Mouse (Mus musculus): ENCODE measurements at regions not wholly inside any gene's neighbourhood (a gene's known extent, or its start where the extent isn't known, plus 50 kb on each side); places are given as distances from the start of the nearest gene placed in this dataset.
A peak's percentile ranks its signal among the peaks of the same experiment; 100 is the strongest.

DNA sequence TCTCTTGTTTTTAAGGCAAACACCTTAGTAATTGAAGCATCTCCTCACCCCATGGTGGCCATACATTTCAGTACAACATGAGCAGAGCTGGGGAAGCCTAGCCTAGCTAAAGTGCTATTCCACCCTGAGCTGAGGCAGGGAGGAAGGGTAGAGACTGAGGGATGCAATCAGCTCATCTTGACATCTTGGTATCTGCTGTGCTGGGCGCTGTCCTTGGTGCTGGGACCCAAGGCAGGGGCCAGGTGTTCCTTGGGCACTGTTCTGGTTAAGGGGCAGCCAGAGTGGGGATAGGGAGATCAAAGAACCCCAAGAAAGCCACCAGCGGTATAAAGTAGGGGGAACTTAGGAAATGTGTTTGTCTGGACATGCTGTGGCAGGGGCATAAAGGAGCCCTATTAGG is 228.7 kb downstream of the Cyp26b1 start:
- TF ChIP-seq FOSL1 (IDR thresholded peaks at IDR 0.05; ENCODE audit: insufficient read depth, low read length, poor library complexity, severe bottlenecking): no peak
- TF ChIP-seq MAX (IDR thresholded peaks at IDR 0.05): no peak
- no peak for TF ChIP-seq CEBPB (IDR thresholded peaks at IDR 0.05; ENCODE audit: low read depth)
- TF ChIP-seq CTCF (IDR thresholded peaks at IDR 0.05; ENCODE audit: control insufficient read depth, insufficient read depth, insufficient read length): no peak
- no peak for TF ChIP-seq MYOD1 (IDR thresholded peaks at IDR 0.05; ENCODE audit: control insufficient read depth, insufficient read length, low read depth)
- TF ChIP-seq MYOG (IDR thresholded peaks at IDR 0.05; ENCODE audit: control insufficient read depth, extremely low read depth, insufficient read length): no peak
- TF ChIP-seq USF1 (IDR thresholded peaks at IDR 0.05; ENCODE audit: low read depth): no peak
- H3K4me3 ChIP-seq (ENCODE audit: insufficient read depth, poor library complexity, severe bottlenecking): no peak overlapping the region
- H3K79me3 ChIP-seq (ENCODE audit: low read depth): no peaks in the 10 kb centered on the region
- H3K79me2 ChIP-seq (ENCODE audit: control insufficient read depth, insufficient read depth): no peaks in the 10 kb centered on the region
- H3K27me3 ChIP-seq (ENCODE audit: control insufficient read depth, insufficient read depth, insufficient read length): no peaks in the 10 kb centered on the region
- no peak overlapping the region for H3ac ChIP-seq (ENCODE audit: control insufficient read depth, insufficient read length, low read depth)
- no peaks in the 10 kb centered on the region for H3K36me3 ChIP-seq (ENCODE audit: control insufficient read depth, insufficient read depth)

DNA sequence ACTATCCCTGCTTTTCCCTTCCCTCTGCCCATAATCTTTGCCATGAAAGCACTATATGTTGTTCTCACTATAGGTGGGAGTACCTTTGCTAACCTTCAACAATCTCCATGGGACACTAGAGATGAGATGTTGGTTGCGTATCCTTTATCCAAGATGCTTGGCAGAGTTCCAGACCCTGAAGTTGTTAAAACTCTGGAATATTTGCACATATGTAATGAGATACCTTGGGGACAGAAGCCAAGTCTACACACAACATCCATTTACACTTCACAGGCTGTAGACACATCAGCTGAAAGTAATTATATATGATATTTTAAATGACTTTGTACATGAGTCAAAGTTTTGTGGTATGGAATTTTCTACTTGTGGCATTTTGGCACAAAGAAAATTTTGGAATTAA is 231.4 kb downstream of the Cyp26b1 start:
- TF ChIP-seq CTCF (IDR thresholded peaks at IDR 0.05; ENCODE audit: control insufficient read depth, insufficient read depth, insufficient read length) (no peak), MYOD1 (IDR thresholded peaks at IDR 0.05; ENCODE audit: control insufficient read depth, insufficient read length, low read depth) (no peak)
- Histone ChIP-seq H3K4me3 (ENCODE audit: insufficient read depth, poor library complexity, severe bottlenecking) (no peak overlapping the region), H3K36me3 (ENCODE audit: control insufficient read depth, insufficient read depth) (no peaks in the 10 kb centered on the region), H3K27me3 (ENCODE audit: control insufficient read depth, insufficient read depth, insufficient read length) (no peaks in the 10 kb centered on the region), H3ac (ENCODE audit: control insufficient read depth, insufficient read length, low read depth) (no peak overlapping the region), H3K79me3 (ENCODE audit: low read depth) (no peaks in the 10 kb centered on the region), H3K79me2 (ENCODE audit: control insufficient read depth, insufficient read depth) (no peaks in the 10 kb centered on the region)

DNA sequence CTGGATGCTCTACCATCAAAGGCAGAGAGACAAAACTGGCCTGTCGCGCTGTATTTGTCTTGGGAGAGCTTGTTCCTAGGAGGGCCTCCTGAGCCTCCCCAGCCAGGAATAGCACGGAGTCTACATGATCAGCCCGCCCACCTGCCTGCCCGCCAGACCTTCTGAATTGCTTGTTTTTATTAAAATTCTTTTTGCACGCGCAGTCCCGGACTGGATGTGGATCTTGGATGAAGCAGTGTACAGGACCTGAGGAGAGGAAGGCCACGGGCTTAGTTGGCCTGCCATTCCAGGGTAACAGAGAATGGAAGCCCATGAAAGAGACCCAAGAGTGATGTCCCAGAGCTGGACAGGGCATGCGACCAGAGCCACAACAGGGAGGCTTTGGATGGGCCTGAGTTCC is 235.8 kb downstream of the Cyp26b1 start:
- Histone ChIP-seq H3ac (ENCODE audit: control insufficient read depth, insufficient read length, low read depth) (no peak overlapping the region), H3K79me3 (ENCODE audit: low read depth) (no peaks in the 10 kb centered on the region), H3K4me3 (ENCODE audit: insufficient read depth, poor library complexity, severe bottlenecking) (no peak overlapping the region), H3K79me2 (ENCODE audit: control insufficient read depth, insufficient read depth) (no peaks in the 10 kb centered on the region), H3K27me3 (ENCODE audit: control insufficient read depth, insufficient read depth, insufficient read length) (no peaks in the 10 kb centered on the region), H3K36me3 (ENCODE audit: control insufficient read depth, insufficient read depth) (no peaks in the 10 kb centered on the region)
- no peak for TF ChIP-seq FOSL1 (IDR thresholded peaks at IDR 0.05; ENCODE audit: insufficient read depth, low read length, poor library complexity, severe bottlenecking)
- TF ChIP-seq MYOD1 (IDR thresholded peaks at IDR 0.05; ENCODE audit: control insufficient read depth, insufficient read length, low read depth): no peak
- no peak for TF ChIP-seq CTCF (IDR thresholded peaks at IDR 0.05; ENCODE audit: control insufficient read depth, insufficient read depth, insufficient read length)
- TF ChIP-seq CEBPB (IDR thresholded peaks at IDR 0.05; ENCODE audit: low read depth): no peak
- TF ChIP-seq MAX (IDR thresholded peaks at IDR 0.05): no peak
- TF ChIP-seq USF1 (IDR thresholded peaks at IDR 0.05; ENCODE audit: low read depth): no peak
- TF ChIP-seq MYOG (IDR thresholded peaks at IDR 0.05; ENCODE audit: control insufficient read depth, extremely low read depth, insufficient read length): no peak

DNA sequence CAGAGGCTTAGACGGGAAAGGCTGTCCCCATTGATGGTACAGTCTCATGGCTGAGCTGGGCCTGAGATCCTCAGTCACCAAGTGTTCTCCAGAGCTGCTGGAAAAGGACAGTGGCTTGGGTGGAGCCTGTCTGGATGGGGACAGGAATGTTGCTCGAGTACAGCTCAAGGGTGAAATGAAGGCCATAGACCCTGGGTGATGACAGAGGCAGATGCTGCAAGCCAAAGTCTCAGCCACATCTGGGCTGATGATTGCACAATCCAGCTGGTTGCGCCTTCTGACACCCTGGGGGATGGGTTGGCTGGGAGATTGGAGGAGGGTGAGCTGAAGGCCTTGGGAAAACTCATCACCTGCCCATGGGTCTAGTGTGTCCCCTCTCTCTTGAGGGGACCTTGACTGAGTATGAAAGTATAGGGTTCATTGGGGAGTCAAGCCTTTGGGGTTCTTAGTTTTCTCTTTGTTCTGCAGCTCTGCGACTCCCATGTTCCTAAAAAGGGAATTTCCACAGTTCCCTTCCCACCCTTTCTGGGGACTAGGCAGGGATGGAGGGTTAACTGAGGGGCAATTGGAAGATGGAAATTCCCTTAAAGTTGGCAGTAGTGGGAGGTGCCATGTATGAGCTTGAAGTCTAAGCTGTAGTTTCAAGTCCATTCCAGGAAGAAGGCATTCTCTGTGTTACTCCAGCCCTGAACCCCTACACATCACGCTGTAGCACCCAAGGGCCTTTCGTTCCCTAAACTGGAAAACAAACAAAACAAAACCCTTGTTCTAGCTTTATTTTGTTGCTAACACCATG is 240.1 kb downstream of the Cyp26b1 start:
- H3K4me3 ChIP-seq (ENCODE audit: insufficient read depth, poor library complexity, severe bottlenecking): no peak overlapping the region
- TF ChIP-seq FOSL1 (IDR thresholded peaks at IDR 0.05; ENCODE audit: insufficient read depth, low read length, poor library complexity, severe bottlenecking) (no peak), CEBPB (IDR thresholded peaks at IDR 0.05; ENCODE audit: low read depth) (peak; percentile 80)
- H3K79me2 ChIP-seq (ENCODE audit: control insufficient read depth, insufficient read depth): no peaks in the 10 kb centered on the region
- no peaks in the 10 kb centered on the region for H3K36me3 ChIP-seq (ENCODE audit: control insufficient read depth, insufficient read depth)
- no peaks in the 10 kb centered on the region for H3K27me3 ChIP-seq (ENCODE audit: control insufficient read depth, insufficient read depth, insufficient read length)
- no peak overlapping the region for H3ac ChIP-seq (ENCODE audit: control insufficient read depth, insufficient read length, low read depth)
- no peaks in the 10 kb centered on the region for H3K79me3 ChIP-seq (ENCODE audit: low read depth)

DNA sequence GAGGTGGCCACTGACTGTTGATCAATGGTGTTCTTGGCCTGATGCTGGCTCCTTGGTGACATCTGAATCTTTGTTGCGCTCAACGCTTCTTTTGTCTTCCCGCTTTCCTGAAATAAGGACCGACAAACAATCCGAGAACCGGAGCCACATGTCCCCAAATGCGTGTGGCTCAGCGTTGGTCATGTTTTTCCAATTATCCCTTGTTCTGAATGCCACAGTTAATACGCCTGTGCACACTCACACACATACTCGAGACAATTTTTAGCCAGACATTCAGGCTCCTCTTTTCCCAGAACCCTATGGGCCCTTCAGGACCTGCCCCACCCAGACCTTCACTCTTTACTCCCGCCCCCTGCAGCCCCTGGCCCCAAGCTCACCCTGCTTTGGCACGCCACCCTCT is 248.8 kb downstream of the Cyp26b1 start:
- Histone ChIP-seq H3K4me3 (ENCODE audit: insufficient read depth, poor library complexity, severe bottlenecking) (no peak overlapping the region), H3ac (ENCODE audit: control insufficient read depth, insufficient read length, low read depth) (no peak overlapping the region), H3K27me3 (ENCODE audit: control insufficient read depth, insufficient read depth, insufficient read length) (no peaks in the 10 kb centered on the region), H3K79me3 (ENCODE audit: low read depth) (no peaks in the 10 kb centered on the region), H3K36me3 (ENCODE audit: control insufficient read depth, insufficient read depth) (no peaks in the 10 kb centered on the region), H3K79me2 (ENCODE audit: control insufficient read depth, insufficient read depth) (no peaks in the 10 kb centered on the region)
- TF ChIP-seq MYOG (IDR thresholded peaks at IDR 0.05; ENCODE audit: control insufficient read depth, extremely low read depth, insufficient read length) (no peak), FOSL1 (IDR thresholded peaks at IDR 0.05; ENCODE audit: insufficient read depth, low read length, poor library complexity, severe bottlenecking) (no peak), USF1 (IDR thresholded peaks at IDR 0.05; ENCODE audit: low read depth) (no peak), CEBPB (IDR thresholded peaks at IDR 0.05; ENCODE audit: low read depth) (no peak)

DNA sequence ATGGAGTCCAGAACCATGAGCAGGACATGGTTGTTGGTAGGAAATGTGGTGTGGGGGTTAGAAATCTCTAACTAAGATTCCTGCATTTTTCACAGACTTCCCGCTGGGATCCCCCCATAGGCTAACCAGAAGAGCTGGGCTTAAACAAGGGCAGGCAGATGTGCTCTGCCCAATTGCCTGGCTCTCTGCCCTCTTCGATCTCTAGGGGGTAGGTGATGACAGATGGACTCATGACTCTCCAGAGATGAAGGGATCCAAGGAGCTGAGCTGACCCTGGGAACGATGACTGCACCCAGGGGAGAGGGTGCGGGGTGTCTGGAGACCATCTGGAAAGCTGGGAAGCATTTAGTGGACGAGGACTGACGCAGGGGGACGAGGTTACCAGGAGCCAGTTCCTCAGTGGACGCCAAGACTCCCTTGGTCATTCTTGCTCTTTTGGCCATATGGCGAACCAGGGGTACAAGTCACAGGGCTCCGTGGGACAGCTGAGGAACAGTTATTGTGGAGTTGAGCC is 260.0 kb downstream of the Cyp26b1 start:
- Histone ChIP-seq H3ac (ENCODE audit: control insufficient read depth, insufficient read length, low read depth) (no peak overlapping the region), H3K36me3 (ENCODE audit: control insufficient read depth, insufficient read depth) (no peaks in the 10 kb centered on the region), H3K27me3 (ENCODE audit: control insufficient read depth, insufficient read depth, insufficient read length) (no peaks in the 10 kb centered on the region), H3K4me3 (ENCODE audit: insufficient read depth, poor library complexity, severe bottlenecking) (no peak overlapping the region), H3K79me2 (ENCODE audit: control insufficient read depth, insufficient read depth) (no peaks in the 10 kb centered on the region), H3K79me3 (ENCODE audit: low read depth) (no peaks in the 10 kb centered on the region)
- TF ChIP-seq USF1 (IDR thresholded peaks at IDR 0.05; ENCODE audit: low read depth) (no peak), MYOG (IDR thresholded peaks at IDR 0.05; ENCODE audit: control insufficient read depth, extremely low read depth, insufficient read length) (no peak)

Data from C2C12 (cell line).